ENCODE assay signal across 7 mouse cellular contexts in genomic region chr5:108268127-108269062, GRCm38 (mm10). TPM values are rescaled to one million over a fixed set of nuclear protein-coding genes. Genes with fewer than 3 reads are reported as not detected.
A peak's percentile ranks its signal among the peaks of the same experiment; 100 is the strongest.
DNase-seq lines count a peak whose midpoint lies in the region; ATAC-seq lines count a peak whose summit lies in the region.

Gene Dr1 (plus strand): TSS chr5:108268897.

- ATAC-seq in intestine, embryonic 16.5 days: peak; percentile 98
- ATAC-seq in midbrain, embryonic 13.5 days: peak; percentile 99

- H3K9me3 ChIP-seq in intestine, embryonic 16.5 days (ENCODE audit: control insufficient read depth, low read length): no peaks in the 10 kb centered on the region
- H3K9me3 ChIP-seq in limb, embryonic 10.5 days (replicated peaks): no peaks in the 10 kb centered on the region
- H3K9me3 ChIP-seq in midbrain, embryonic 13.5 days: no peaks in the 10 kb centered on the region

- peak within 1 kb of the TSS; percentile 99 for H3K27ac ChIP-seq in intestine, embryonic 16.5 days (ENCODE audit: low read length)
- H3K27ac ChIP-seq in limb, embryonic 10.5 days: peak within 1 kb of the TSS; percentile 96
- peak within 1 kb of the TSS; percentile 91 for H3K27ac ChIP-seq in midbrain, embryonic 13.5 days

- H3K4me1 ChIP-seq in intestine, embryonic 16.5 days (ENCODE audit: control insufficient read depth, insufficient read depth, low read length): peaks cover 12% of the 10 kb centered on the region; the same call in 1 of the 2 replicates
- H3K4me1 ChIP-seq in limb, embryonic 10.5 days: peaks cover 22% of the 10 kb centered on the region
- peaks cover 37% of the 10 kb centered on the region for H3K4me1 ChIP-seq in midbrain, embryonic 13.5 days (replicated peaks)

- 2% methylated on average over 48 of the region's 55 CpGs for WGBS in intestine, embryonic 16.5 days
- WGBS in limb, embryonic 10.5 days: 4% methylated on average over 55 of the region's 55 CpGs
- WGBS in midbrain, embryonic 13.5 days: 3% methylated on average over 50 of the region's 55 CpGs

- no peaks in the 10 kb centered on the region for H3K27me3 ChIP-seq in intestine, embryonic 16.5 days (replicated peaks; ENCODE audit: control insufficient read depth, insufficient read depth, low read length)
- H3K27me3 ChIP-seq in limb, embryonic 10.5 days (ENCODE audit: low read depth, poor library complexity, severe bottlenecking): no peaks in the 10 kb centered on the region
- H3K27me3 ChIP-seq in midbrain, embryonic 13.5 days: no peaks in the 10 kb centered on the region

- H3K4me2 ChIP-seq in intestine, embryonic 16.5 days (ENCODE audit: low read depth, low read length): peak within 1 kb of the TSS; percentile 85
- peak within 1 kb of the TSS; percentile 96 for H3K4me2 ChIP-seq in midbrain, embryonic 13.5 days (replicated peaks)

- peak within 1 kb of the TSS; percentile 98 for H3K9ac ChIP-seq in intestine, embryonic 16.5 days (ENCODE audit: low read depth, low read length)
- H3K9ac ChIP-seq in midbrain, embryonic 13.5 days (replicated peaks): peak within 1 kb of the TSS; percentile 96

- H3K36me3 ChIP-seq in intestine, embryonic 16.5 days (ENCODE audit: control insufficient read depth, insufficient read depth, low read length): no peaks in the 10 kb centered on the region
- H3K36me3 ChIP-seq in limb, embryonic 10.5 days: peaks cover 18% of the 10 kb centered on the region
- 0 out of 2 replicates have a peak, but pooled peaks cover 3% of the 10 kb centered on the region for H3K36me3 ChIP-seq in midbrain, embryonic 13.5 days

- peak; percentile 93 for DNase-seq in adrenal gland, postnatal 10 days
- DNase-seq in embryo, embryonic 9.5 days (ENCODE audit: extremely low spot score): peak; percentile 88
- peak; percentile 79 to 87 for DNase-seq in gastrocnemius, postnatal 4 days (ENCODE audit: low spot score in 2 of 2)
- peak; percentile 93 for DNase-seq in limb, embryonic 10.5 days (ENCODE audit: low spot score)
- peak; percentile 78 to 84 for DNase-seq in spleen, adult 18-20 months

- peak within 1 kb of the TSS; percentile 97 for H3K4me3 ChIP-seq in intestine, embryonic 16.5 days (ENCODE audit: low read length)
- peak within 1 kb of the TSS; percentile 97 for H3K4me3 ChIP-seq in limb, embryonic 10.5 days
- peak within 1 kb of the TSS; percentile 75 for H3K4me3 ChIP-seq in midbrain, embryonic 13.5 days (replicated peaks)

RNA-seq across cellular contexts. Expression of gene Dr1, which starts in this region (rescaled TPM):
- 10 to 100 TPM; 30.4 to 30.7 TPM for total RNA-seq in adrenal gland, postnatal 10 days (2021)
- total RNA-seq in gastrocnemius, postnatal 4 days (2021): 10 to 100 TPM; 26.8 to 28.6 TPM
- 38.6 and 39.3 TPM in 2 replicates for polyA plus RNA-seq in intestine, embryonic 16.5 days (2015; fragmentation: Nextera tagmentation; extraction: Ambion mirVana)
- polyA plus RNA-seq in limb, embryonic 10.5 days (2016; fragmentation: Nextera tagmentation; extraction: Ambion mirVana): 43.4 and 46.4 TPM in 2 replicates
- polyA plus RNA-seq in midbrain, embryonic 13.5 days (2015; fragmentation: Nextera tagmentation; extraction: Ambion mirVana): 42.3 and 50.7 TPM in 2 replicates

Comparison
In these comparisons a context has a peak if more than half of its experiments do, and no peak if none do; other contexts are left out.
1. Peak in every context shown above with its lines: DNase-seq, ATAC-seq, H3K4me3 ChIP-seq and H3K27ac ChIP-seq.